Mouse (Mus musculus): ENCODE measurements around the gene Olfr313.
A peak's percentile ranks its signal among the peaks of the same experiment; 100 is the strongest.
"Not testable (repeated sequence)": the region's sequence is repeated elsewhere in the genome, so short reads cannot be mapped to it uniquely, and the experiment has no call there.

Gene Olfr313

DNA sequence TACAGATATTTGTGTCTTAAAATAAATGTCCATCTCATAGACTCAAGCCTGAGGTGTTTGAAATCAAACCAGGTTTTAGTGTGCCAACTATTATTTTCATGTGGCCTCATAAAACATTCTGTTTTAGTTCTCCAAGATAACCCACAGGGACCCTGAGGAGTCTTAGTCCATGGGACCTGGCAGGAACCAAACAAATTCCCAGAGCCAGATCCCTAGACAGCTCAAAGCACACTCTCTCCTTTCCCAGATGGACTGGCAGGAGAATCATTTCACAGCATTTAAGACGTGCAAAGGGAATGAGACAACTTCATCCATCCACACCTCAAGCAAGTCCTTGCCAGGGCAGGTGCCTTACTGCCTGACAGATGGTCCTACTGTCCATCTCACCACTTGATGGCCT is at the start of gene Olfr313:
Olfr313 (plus strand) TSS at position 301 of the 400 bp plus-strand sequence.
- not testable (repeated sequence) for DNase-seq (ENCODE audit: low spot score in 2 of 2)

DNA sequence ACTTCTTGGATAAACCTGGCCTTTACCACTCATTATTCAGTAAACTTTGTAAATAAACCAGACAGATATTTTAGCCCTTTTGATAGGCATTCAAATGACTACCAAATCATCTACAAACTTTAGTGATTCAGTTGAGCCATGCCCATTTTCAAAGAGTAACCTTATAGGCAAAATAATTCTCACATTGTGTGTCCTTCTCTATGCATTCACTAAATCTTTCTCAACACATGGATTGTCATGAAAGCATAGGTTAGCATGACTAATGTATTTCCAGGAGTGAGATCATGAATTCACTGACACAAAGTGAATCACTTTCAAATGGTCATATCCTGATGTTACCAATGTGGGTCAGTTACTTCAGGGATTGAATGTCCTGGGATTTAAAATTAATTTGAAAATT is 41.9 kb upstream of the Olfr313 start, which contains the start of gene Olfr315:
Olfr315 (plus strand) TSS at position 301 of the 400 bp plus-strand sequence.
- DNase-seq (ENCODE audit: low spot score in 2 of 2) = no peak

DNA sequence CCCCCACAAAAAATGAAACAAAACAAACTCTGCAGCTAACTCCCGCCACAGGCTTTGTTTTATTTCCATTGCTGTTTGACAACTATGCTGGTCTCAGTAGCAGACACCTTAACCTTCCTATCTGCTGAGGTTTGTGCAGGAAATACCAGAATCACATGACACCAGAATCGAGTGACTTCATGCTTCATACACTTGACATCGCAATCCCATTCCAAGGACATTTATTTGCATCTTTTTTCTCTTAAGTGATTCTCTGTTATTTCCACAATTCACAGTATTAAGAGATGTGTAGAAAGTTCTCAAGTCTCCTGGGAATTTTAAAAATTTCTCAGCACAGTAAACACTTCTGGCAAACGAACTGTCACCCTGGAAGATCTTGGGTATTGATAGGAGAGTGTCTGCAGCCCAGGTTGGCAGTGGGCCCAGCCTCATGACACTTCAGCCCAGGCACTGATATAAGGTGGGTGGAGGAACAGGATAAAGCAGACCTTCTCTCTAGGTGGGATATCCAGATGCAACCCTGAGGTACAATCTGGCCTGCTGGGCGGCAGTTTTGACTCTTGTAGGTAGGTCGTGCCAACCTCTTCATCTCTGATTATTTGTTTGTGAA is 32.2 kb upstream of the Olfr313 start, which contains the start of gene Olfr314:
Olfr314 (plus strand) TSS at position 473 of the 610 bp plus-strand sequence.
- no peak for DNase-seq (ENCODE audit: low spot score in 2 of 2)

DNA sequence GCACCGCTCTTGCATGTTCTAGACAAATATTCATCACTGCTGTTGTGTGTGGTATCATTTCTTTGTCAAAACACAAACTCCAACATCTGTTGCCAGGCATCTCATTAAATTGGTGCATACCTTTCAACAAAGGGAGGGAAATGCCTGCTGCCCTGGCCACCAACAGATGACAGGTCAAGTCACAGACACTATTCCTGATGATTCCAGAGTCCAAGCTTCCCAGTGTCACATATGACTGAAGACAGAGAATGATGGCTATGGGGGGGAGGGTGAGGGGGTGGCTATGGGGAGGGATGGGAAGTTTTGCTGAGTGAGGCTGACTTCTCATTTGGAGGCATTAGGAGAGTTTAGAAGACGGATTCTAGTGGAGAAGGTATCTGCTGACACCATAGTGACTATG is 30.6 kb upstream of the Olfr313 start:
- no peak for DNase-seq (ENCODE audit: low spot score in 2 of 2)

DNA sequence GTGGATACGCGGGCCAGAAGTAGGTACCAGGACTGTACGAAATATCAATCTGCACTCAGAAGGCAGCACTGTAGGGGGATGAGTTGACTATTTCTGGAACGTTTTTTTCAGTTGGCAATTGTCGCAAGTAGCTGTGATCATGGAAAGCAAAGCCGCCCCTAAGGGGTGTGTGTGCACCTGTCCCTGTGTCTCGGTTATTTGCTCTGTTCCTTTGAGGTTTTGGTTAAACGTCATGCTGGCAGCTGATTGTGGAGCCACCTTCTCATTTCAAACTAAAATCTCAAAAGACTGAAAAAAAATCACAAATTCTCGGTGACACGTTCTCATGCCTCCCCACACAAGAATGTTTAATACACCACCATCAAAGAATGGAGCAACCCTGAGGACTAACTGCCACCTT is 27.1 kb upstream of the Olfr313 start:
- DNase-seq (ENCODE audit: low spot score in 2 of 2) = no peak

DNA sequence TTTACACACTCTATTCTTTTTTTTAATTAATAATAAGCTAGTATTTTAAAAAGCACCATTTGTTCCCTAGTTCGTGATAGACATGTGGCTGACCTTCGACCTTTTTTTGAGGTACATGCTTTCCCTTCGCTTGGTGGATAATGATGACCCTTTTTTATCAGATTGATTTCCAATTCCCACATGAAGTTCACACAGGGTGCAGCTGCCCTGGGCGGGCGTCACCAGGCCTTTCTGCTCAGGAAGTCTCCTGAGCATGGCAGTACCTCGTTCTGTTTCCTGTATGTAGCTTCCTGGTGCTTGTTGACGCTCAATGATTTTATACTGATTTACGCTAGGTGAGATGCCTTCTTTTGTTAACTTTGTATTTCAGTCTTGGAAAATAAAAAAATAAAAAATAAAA is 26.5 kb upstream of the Olfr313 start:
- no peak for DNase-seq (ENCODE audit: low spot score in 2 of 2)

DNA sequence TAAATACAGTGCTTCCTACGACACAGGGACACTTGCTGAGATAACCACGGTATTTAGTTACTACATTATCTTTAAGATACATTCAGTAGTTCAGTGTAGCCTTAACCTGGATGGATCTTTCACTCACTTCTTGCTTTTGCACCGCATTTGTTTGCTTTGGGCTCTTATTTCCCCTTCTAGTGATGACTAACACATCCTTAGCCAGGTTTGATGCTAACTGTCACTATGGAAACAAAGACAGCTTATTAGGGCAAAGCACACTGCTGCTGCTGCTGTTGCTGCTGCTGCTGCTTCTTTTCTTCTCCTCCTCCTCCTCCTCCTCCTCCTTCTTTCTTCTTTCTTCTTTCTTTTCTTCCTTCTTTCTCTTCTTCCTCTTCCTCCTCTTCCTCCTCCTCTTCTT is 25.3 kb upstream of the Olfr313 start:
- no peak for DNase-seq (ENCODE audit: low spot score in 2 of 2)

DNA sequence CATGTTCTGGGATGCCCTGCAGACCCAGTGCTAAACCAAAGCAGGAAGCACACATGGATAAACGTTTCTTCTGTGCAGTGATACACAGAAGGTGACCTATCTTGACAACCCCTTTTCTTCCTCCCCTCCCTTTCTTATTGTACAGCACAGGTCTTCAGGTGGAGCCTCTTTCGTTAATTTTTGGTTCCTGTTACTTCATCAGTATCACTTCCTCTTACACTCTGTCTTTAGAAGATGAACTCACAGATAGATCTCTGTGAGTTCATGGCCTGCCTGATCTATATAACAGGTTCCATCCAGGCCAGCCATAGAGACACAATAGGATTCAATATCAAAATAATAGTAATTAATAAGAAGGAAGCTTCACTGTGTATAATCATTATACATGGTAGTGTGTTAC is 24.7 kb upstream of the Olfr313 start:
- no peak for DNase-seq (ENCODE audit: low spot score in 2 of 2)

DNA sequence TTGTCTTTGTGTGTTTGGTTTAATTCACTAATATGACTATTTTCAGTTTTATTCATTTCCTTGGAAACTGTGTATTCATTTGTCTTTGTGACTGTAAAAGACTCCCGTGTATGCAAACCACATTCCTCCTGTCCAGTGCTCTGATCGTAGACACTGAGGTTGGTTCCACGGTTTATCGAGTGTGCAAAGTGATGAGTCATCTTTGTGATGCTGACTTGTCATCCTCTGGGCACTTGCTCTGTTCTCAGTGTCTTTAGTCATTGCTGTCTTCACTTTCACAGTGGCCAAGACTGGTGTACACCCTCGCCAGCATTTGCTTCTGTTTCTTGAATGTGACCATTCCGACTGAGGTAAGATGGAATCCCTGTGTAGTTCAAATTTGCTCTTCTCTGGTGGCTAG is 24.2 kb upstream of the Olfr313 start:
- no peak for DNase-seq (ENCODE audit: low spot score in 2 of 2)

DNA sequence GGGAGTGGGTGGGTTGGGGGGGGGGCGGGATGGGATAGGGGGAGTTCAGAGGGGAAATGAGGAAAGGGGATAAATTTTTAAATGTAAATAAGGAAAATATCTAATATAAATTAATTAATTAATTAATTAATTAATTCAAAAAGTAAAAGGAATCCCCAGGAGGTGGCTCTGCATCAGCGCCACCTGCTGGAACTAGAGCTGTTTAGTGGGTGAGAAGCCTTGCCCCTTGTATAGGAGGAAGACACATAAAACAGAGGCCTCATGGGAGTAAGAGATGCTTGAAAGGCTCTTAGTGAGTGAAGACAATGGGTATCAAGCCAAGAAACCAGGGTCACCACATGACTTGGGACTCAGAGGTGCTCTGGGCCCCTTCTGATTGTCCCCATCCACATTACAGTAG is 18.9 kb upstream of the Olfr313 start:
- DNase-seq (ENCODE audit: low spot score in 2 of 2) = no peak

DNA sequence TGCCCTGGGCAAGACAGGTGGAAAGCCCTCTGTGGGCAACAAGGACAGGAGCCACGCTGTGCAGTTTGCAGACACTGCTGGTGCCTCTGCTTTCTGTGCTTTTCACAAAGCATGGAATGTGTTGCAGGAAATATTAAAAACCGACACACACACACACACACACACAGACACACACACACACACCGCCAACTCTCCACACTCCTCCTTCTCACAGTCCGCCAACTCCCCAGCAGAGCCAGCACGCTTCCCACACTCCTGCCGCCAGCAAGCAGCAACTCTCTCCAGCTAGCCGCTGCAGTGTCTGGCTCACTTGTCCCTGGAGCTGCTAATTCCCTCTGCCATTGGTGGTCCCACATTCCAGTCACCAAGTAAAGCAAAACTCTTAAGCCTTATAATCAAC is 17.9 kb upstream of the Olfr313 start:
- no peak for DNase-seq (ENCODE audit: low spot score in 2 of 2)

DNA sequence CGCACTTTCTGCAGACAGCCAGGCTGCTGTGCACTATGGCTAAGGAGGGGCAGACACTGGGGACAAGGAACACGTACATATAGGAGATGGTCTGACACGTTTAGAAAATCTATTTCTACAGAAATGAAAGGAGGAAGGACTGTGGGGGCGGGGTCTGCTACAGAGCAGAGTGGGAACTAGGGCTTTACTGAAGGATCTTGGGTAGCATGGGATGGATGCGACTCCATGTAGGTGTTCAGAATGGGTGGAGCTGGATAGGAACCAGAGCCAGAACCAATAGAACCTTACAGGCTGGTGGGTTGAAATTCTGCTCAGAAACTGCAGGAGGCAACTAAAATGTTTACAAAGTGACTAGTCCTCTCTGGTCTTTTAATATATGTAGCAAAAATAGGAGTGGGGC is 15.1 kb upstream of the Olfr313 start:
- DNase-seq (ENCODE audit: low spot score in 2 of 2) = no peak

DNA sequence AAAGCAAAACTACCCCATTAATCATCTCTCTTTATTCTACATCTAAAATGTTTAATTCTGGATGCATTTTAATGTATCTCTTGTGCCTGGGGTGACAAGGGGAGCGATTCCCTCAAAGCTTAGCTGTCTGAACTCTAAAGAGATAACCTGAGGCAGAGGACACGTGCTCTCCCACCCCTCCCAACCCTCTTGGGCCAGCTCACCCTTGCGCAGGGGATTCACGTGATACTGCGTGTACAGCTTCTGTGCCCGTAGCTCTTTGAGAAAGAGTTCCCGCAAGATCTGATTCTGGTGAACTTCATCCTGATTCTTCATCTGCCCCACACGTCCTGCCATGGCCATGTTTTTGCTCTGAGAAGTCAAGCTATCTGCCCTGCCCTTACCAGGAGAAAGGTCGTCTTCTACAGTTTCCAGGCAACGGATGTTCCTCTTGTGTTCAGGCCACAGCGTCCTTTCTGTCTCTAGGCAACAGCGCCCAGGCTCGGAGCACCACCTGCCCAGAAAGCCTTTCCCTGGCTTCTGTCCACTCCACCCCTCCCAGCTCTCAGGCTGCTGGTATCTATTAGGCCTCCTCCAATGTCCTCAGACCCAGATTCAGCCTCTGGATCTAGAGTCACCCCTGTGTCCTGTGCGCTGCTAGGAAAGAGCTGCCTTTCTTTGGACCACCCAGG is 13.1 kb upstream of the Olfr313 start, which contains the start of gene Fam183b:
Fam183b (minus strand) TSS at position 403 of the 671 bp plus-strand sequence.
- peak; percentile 3 to 18 for DNase-seq (ENCODE audit: low spot score in 2 of 2)

DNA sequence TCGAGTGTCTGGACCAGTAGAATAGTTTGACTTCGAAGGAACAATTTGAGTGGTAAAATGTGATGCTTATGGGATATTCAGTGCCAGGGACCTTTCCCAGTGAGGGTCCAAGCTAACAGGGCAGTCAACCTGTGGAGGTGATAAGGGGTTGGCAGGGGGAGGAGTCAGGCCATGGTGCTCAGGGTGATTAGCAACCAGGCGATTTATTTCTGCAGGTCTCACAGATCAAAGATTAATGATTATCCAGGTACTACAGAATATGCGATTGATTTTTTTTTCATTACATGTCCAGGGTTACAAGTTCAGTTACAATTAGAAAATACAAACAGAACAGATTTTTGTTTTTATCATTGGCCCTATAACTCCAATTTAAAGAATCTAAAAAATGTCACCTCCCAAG is 10.9 kb upstream of the Olfr313 start:
- DNase-seq (ENCODE audit: low spot score in 2 of 2) = no peak

DNA sequence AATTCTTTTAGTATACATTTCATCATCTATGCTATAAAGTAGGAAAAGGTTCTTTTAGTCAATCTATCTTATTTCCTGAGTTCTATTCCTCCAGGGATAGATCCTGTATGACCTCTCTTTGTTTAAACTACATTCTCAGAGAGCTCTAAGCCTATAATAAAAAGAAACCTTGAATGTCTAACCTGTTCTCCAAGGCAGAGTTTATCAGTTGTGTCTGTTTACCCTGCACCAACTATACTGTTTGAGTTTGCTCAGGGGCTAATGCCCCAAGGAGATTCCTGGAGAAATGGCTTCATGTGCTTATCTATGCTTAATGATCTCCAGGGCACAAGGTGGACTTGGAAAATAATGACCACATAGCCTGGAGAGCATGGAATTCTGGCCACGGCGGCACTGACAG is 10.4 kb upstream of the Olfr313 start:
- DNase-seq (ENCODE audit: low spot score in 2 of 2) = no peak

DNA sequence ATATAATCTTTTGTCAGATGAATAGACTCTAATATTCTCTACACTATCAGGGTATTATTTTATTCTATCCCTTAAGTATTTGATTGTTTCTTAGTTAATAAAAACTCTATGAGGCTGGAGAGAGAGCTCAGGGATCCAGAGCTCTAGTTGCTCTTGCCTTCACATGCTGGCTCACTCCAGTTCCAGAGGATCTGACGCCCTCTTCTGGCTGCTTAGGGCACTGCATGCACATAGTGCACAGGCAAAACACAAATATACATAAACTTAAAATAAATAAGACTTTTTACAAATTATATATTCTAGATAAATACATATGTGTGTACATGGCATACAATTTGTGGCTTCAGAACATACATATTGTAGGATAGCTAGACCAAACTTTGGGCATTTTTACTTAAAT is 2.8 kb upstream of the Olfr313 start:
- no peak for DNase-seq (ENCODE audit: low spot score in 2 of 2)

DNA sequence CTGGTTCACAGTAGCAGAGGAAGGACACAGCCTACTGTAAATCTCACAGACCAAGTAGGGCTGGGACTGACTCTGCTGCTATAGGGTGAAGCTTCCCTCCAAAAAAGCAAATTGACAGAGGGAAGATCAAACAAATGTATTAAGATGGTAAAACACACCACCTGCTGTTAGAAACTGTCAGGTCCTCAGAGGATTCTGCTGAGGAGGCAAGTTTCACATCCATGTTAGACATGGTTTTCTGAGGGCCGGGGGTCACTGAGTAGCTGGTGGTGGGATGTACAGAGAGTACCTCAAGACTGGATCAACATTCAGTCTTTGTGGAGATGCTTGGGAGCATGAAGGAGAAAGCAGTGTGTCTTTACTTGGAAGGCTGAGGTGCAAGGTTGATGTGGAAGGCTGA is 876 bp downstream of the Olfr313 start:
- DNase-seq (ENCODE audit: low spot score in 2 of 2) = no peak

DNA sequence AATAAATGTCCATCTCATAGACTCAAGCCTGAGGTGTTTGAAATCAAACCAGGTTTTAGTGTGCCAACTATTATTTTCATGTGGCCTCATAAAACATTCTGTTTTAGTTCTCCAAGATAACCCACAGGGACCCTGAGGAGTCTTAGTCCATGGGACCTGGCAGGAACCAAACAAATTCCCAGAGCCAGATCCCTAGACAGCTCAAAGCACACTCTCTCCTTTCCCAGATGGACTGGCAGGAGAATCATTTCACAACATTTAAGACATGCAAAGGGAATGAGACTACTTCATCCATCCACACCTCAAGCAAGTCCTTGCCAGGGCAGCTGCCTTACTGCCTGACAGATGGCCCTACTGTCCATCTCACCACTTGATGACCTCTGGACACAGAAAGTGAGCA is 14.1 kb downstream of the Olfr313 start, which contains the start of gene Olfr312:
Olfr312 (plus strand) TSS at position 301 of the 400 bp plus-strand sequence.
- DNase-seq (ENCODE audit: low spot score in 2 of 2) = not testable (repeated sequence)

DNA sequence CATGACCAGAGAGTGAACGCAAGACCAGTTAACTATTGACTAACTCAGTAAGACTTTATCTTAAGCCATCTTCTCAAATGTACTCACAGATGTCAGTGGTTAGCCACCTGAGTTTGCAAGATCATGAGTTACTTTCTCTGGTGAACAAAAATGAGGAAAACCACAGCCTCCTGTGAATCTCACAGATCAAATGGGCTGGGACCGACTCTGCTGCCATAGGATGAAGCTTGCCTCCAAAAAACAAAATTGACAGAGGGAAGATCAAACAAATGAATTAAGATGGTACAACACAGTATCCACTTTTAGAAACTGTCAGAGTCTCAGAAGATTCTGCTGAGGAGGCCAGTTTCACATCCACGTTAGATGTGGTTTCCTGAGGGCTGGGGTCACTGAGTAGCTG is 15.0 kb downstream of the Olfr313 start:
- DNase-seq (ENCODE audit: low spot score in 2 of 2) = no peak

DNA sequence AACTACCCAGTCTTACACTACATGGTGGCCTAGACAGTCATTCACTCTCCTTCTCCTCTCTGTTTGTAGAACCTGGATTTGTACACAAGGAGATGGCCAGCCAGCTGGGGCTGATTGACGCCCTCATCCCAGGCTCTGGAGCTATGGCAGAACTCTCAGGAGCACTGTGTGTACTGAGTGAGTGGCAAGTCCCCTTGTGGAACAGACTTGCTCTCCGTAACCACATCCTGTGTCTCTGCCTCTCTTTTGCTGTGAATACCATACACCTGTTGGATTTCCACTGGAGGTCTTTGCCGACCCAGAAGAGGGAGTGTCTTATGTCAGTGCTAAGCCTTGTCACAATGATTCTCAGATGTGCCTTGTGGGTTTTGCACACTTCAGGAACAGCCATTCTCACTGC is 17.7 kb downstream of the Olfr313 start:
- DNase-seq (ENCODE audit: low spot score in 2 of 2) = not testable (repeated sequence)

DNA sequence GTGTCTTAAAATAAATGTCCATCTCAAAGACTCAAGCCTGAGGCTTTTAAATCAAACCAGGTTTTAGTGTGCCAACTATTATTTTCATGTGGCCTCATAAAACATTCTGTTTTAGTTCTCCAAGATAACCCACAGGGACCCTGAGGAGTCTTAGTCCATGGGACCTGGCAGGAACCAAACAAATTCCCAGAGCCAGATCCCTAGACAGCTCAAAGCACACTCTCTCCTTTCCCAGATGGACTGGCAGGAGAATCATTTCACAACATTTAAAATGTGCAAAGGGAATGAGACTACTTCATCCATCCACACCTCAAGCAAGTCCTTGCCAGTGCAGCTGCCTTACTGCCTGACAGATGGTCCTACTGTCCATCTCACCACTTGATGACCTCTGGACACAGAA is 24.2 kb downstream of the Olfr313 start, which contains the start of gene Olfr311:
Olfr311 (plus strand) TSS at position 301 of the 400 bp plus-strand sequence.
- DNase-seq (ENCODE audit: low spot score in 2 of 2) = not testable (repeated sequence)

DNA sequence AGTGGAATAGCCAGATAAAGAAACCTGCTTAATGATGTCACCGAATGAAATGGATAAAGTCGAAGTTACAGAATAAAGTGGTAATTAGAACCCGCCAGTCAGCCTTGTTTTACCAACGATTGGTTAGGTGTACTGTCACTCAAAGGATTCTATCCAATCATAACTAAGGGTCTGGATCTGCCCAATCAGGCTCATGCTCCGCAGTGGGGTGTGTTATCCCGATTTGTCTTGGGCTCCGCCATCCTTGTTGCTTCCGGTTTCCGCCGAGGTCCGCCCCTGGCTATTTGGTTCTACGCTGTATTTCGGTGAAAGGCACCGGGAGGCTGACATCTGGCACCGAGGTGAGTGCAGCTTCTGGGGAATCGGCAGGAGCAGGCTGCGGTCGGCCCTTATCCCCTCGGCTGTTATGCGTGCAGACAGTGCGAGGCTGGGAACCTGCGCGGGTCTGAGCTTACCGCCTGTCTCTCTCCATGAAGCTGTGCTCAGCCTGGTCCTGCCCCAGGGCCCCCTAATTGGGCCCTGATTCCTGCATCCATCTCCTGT is 32.2 kb downstream of the Olfr313 start, which contains the start of gene Gm12258:
Gm12258 (plus strand) TSS at position 240 of the 543 bp plus-strand sequence.
- DNase-seq (ENCODE audit: low spot score in 2 of 2) = peak; percentile 97 to 99

DNA sequence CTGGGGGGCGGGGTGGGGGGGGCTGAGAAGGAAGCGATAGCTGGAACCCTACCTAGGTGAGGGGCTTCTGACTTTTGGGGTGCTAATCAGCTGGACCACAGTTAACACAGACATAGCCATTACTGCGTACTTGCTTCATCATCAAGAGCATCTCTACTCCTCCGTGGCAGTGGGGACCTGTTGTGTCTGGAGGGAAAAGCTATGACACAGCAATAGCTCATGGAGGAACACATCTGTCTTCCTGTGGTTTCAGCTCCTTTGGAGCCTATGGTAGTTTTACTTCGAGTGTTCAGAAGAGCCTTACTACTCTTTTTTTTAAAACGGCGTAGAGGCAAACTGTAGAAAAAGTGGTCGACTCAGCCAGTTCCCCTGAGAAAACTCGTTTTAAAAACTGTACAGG is 32.8 kb downstream of the Olfr313 start:
- no peak for DNase-seq (ENCODE audit: low spot score in 2 of 2)

All from heart, adult 9 months (tissue).